Mouse (Mus musculus): ENCODE results near the gene Rhox4f. TPM values are rescaled to one million over a fixed set of nuclear protein-coding genes. Genes with fewer than 3 reads are reported as not detected.
"Not testable (repeated sequence)": the region's sequence is repeated elsewhere in the genome, so short reads cannot be mapped to it uniquely, and the experiment has no call there.

Gene Rhox4f
- not detected in 2 replicates for polyA plus RNA-seq (2011; ENCODE audit: insufficient read length, low read depth, missing spikeins)

- not testable (repeated sequence) for H3K4me3 ChIP-seq (ENCODE audit: insufficient read depth, low read length); H3K4me1 ChIP-seq (ENCODE audit: control insufficient read depth, insufficient read depth, low read length); H3K27ac ChIP-seq (ENCODE audit: insufficient read depth, low read length)
Measured at GRCm38 (mm10) chrX:37607604-37608003, at the start of gene Rhox4f. Gene Rhox4f, minus strand, starts transcription at chrX:37607704.

- H3K27ac ChIP-seq (ENCODE audit: insufficient read depth, low read length); H3K4me1 ChIP-seq (ENCODE audit: control insufficient read depth, insufficient read depth, low read length); H3K4me3 ChIP-seq (ENCODE audit: insufficient read depth, low read length): not testable (repeated sequence)
Measured at GRCm38 (mm10) chrX:37651227-37651626, 43.7 kb upstream of the Rhox4f start, which contains the start of gene Rhox4g. Gene Rhox4g, minus strand, starts transcription at chrX:37651327.

- H3K27ac ChIP-seq (ENCODE audit: insufficient read depth, low read length); H3K4me1 ChIP-seq (ENCODE audit: control insufficient read depth, insufficient read depth, low read length); H3K4me3 ChIP-seq (ENCODE audit: insufficient read depth, low read length): not testable (repeated sequence)
Measured at GRCm38 (mm10) chrX:37643370-37643769, 35.9 kb upstream of the Rhox4f start, which contains the start of gene Rhox2g. Gene Rhox2g, minus strand, starts transcription at chrX:37643470.

DNA sequence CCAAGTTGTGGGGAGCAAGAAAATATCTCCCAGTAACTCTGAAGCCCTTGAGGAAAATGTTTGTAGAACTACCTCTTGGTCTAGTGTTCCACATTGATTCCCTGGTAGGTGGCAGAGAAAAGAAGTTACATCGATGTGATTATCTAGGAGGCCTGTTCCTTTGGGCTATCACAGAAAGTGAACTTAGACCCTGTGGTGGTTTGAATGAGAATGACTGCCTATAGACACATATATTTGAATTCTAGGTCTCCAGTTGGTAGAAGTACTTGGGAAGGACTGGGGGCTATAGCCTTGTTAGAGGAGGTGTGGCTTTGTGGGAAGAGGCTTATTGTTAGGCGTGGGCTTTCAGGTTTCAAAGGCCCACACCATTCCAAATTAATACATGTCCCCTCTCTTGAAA lies 21.0 kb upstream of the Rhox4f start, which contains the start of gene Rhox3g:
Rhox3g (minus strand) TSS at position 101 of the 400 bp plus-strand sequence.
- not testable (repeated sequence) for H3K27ac ChIP-seq (ENCODE audit: insufficient read depth, low read length); H3K4me3 ChIP-seq (ENCODE audit: insufficient read depth, low read length); H3K4me1 ChIP-seq (ENCODE audit: control insufficient read depth, insufficient read depth, low read length)

- H3K4me3 ChIP-seq (ENCODE audit: insufficient read depth, low read length); H3K27ac ChIP-seq (ENCODE audit: insufficient read depth, low read length); H3K4me1 ChIP-seq (ENCODE audit: control insufficient read depth, insufficient read depth, low read length): not testable (repeated sequence)
Measured at GRCm38 (mm10) chrX:37580692-37581091, 26.8 kb downstream of the Rhox4f start, which contains the start of gene Rhox3f. Gene Rhox3f, plus strand, starts transcription at chrX:37580992.

- not testable (repeated sequence) for H3K27ac ChIP-seq (ENCODE audit: insufficient read depth, low read length); H3K4me3 ChIP-seq (ENCODE audit: insufficient read depth, low read length); H3K4me1 ChIP-seq (ENCODE audit: control insufficient read depth, insufficient read depth, low read length)
Measured at GRCm38 (mm10) chrX:37572638-37573037, 34.9 kb downstream of the Rhox4f start.

GRCm38 (mm10) chrX:37571105-37571504 lies 36.4 kb downstream of the Rhox4f start, which contains the start of gene Rhox2f:
Gene Rhox2f, plus strand, starts transcription at chrX:37571405.
- not testable (repeated sequence) for H3K4me1 ChIP-seq (ENCODE audit: control insufficient read depth, insufficient read depth, low read length); H3K4me3 ChIP-seq (ENCODE audit: insufficient read depth, low read length); H3K27ac ChIP-seq (ENCODE audit: insufficient read depth, low read length)

- not testable (repeated sequence) for H3K4me1 ChIP-seq (ENCODE audit: control insufficient read depth, insufficient read depth, low read length); H3K4me3 ChIP-seq (ENCODE audit: insufficient read depth, low read length); H3K27ac ChIP-seq (ENCODE audit: insufficient read depth, low read length)
Measured at GRCm38 (mm10) chrX:37557112-37557511, 50.4 kb downstream of the Rhox4f start, which contains the start of gene Rhox4e. Gene Rhox4e, plus strand, starts transcription at chrX:37557412.

Other genes with a start within 250 kb of the Rhox4f start
- gene Rhox3a2, start 227.7 kb downstream of the Rhox4f start, polyA plus RNA-seq (2011; ENCODE audit: insufficient read length, low read depth, missing spikeins): not detected in 2 replicates
- gene Rhox4a2, start 216.9 kb downstream of the Rhox4f start, polyA plus RNA-seq (2011; ENCODE audit: insufficient read length, low read depth, missing spikeins): not detected in 2 replicates
- gene Rhox2b, start 195.6 kb downstream of the Rhox4f start, polyA plus RNA-seq (2011; ENCODE audit: insufficient read length, low read depth, missing spikeins): not detected in 2 replicates
- gene Rhox4b, start 175.2 kb downstream of the Rhox4f start, polyA plus RNA-seq (2011; ENCODE audit: insufficient read length, low read depth, missing spikeins): not detected in 2 replicates
- not detected in 2 replicates for gene Rhox2c, start 154.0 kb downstream of the Rhox4f start, polyA plus RNA-seq (2011; ENCODE audit: insufficient read length, low read depth, missing spikeins)
- gene Rhox3c, start 149.1 kb downstream of the Rhox4f start, polyA plus RNA-seq (2011; ENCODE audit: insufficient read length, low read depth, missing spikeins): not detected in 2 replicates
- not detected in 2 replicates for gene Rhox4c, start 127.4 kb downstream of the Rhox4f start, polyA plus RNA-seq (2011; ENCODE audit: insufficient read length, low read depth, missing spikeins)
- gene Rhox2d, start 114.3 kb downstream of the Rhox4f start, polyA plus RNA-seq (2011; ENCODE audit: insufficient read length, low read depth, missing spikeins): not detected in 2 replicates
- gene Rhox4d, start 93.3 kb downstream of the Rhox4f start, polyA plus RNA-seq (2011; ENCODE audit: insufficient read length, low read depth, missing spikeins): not detected in 2 replicates
- not detected in 2 replicates for gene Rhox2e, start 77.3 kb downstream of the Rhox4f start, polyA plus RNA-seq (2011; ENCODE audit: insufficient read length, low read depth, missing spikeins)
- not detected in 2 replicates for gene Rhox3e, start 65.7 kb downstream of the Rhox4f start, polyA plus RNA-seq (2011; ENCODE audit: insufficient read length, low read depth, missing spikeins)
- gene Rhox4e, start 50.3 kb downstream of the Rhox4f start, polyA plus RNA-seq (2011; ENCODE audit: insufficient read length, low read depth, missing spikeins): not detected in 2 replicates
- gene Rhox2f, start 36.3 kb downstream of the Rhox4f start, polyA plus RNA-seq (2011; ENCODE audit: insufficient read length, low read depth, missing spikeins): not detected in 2 replicates
- gene Rhox3f, start 26.7 kb downstream of the Rhox4f start, polyA plus RNA-seq (2011; ENCODE audit: insufficient read length, low read depth, missing spikeins): not detected in 2 replicates
- not detected in 2 replicates for gene Rhox3g, start 20.9 kb upstream of the Rhox4f start, polyA plus RNA-seq (2011; ENCODE audit: insufficient read length, low read depth, missing spikeins)
- not detected in 2 replicates for gene Rhox2g, start 35.8 kb upstream of the Rhox4f start, polyA plus RNA-seq (2011; ENCODE audit: insufficient read length, low read depth, missing spikeins)
- gene Rhox4g, start 43.6 kb upstream of the Rhox4f start, polyA plus RNA-seq (2011; ENCODE audit: insufficient read length, low read depth, missing spikeins): not detected in 2 replicates
- not detected in 2 replicates for gene Rhox3h, start 61.1 kb upstream of the Rhox4f start, polyA plus RNA-seq (2011; ENCODE audit: insufficient read length, low read depth, missing spikeins)
- not detected in 2 replicates for gene Rhox2h, start 65.6 kb upstream of the Rhox4f start, polyA plus RNA-seq (2011; ENCODE audit: insufficient read length, low read depth, missing spikeins)
- not detected in 2 replicates for gene Rhox5, start 197.1 kb upstream of the Rhox4f start, polyA plus RNA-seq (2011; ENCODE audit: insufficient read length, low read depth, missing spikeins)
- not detected in 2 replicates for gene Rhox6, start 219.2 kb upstream of the Rhox4f start, polyA plus RNA-seq (2011; ENCODE audit: insufficient read length, low read depth, missing spikeins)
- not detected in 2 replicates for gene Rhox7a, start 224.0 kb upstream of the Rhox4f start, polyA plus RNA-seq (2011; ENCODE audit: insufficient read length, low read depth, missing spikeins)